Mouse (Mus musculus) heart, adult 18-20 months (tissue): Measurements from ENCODE around the gene Cd52. TPM values are rescaled to one million over a fixed set of nuclear protein-coding genes. Genes with fewer than 3 reads are reported as not detected.

Source experiments
- DNase-seq, 2 experiments: peaks; one replicate each; pipeline ENCODE4 v3.0.0; 2021 to 2022; ENCODE audit warnings: mixed read lengths in 1 of 2
- total RNA-seq, 2 experiments: library from RNA; stranded (reverse); gene quantifications; 2 replicates each; pipeline ENCODE4 v1.2.3; 2021

Gene Cd52
- total RNA-seq, 2 experiments from 2014 or later = 5.8 to 20.9 TPM

DNA sequence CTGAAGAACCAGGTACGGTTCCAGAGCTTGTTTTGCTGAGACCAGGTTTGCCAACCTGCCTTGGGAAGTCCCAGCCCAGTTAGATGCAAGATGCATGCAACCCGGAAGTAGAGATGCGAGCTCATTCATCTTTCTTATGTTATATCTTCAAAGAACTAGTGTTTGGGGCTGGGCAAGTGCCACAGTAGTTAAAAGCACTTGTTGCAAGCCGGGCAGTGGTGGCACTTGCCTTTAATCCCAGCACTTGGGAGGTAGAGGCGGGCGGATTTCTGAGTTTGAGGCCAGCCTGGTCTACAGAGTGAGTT is 3.7 kb downstream of the Cd52 start:
- no peak for DNase-seq

DNA sequence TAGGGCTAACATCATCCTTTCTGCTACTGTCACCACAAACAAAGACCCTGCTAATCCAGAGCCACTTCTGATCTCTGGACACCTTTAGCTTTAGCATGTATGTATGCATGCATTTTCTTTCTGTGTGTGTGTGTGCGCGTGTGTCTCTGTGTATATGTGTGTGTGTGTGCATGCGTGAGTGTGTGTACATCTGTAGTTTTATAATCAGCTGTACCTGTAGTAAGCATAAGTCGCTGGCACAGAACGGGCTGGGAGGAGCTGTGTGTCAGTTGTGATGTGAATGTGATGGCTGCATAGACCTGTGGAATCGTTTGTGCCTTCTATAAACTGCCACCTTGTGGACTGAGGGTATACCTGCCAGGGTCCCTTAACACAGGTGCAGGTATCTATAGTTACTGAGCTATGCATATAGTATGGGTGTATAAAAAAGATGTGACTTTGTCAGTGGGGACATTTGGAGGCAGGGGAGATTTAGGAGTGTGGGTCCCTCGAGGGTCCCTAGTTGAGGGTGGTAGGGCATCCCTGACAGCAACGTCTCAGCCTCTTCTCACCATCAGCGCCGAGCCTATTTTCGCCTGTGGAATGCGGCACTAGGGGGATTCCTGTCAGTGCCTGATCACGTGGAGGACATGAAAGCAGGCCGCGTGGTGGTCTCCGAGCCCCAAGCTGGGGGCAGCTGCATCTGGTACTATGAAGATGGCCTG is 4.2 kb downstream of the Cd52 start:
- DNase-seq = no peak

DNA sequence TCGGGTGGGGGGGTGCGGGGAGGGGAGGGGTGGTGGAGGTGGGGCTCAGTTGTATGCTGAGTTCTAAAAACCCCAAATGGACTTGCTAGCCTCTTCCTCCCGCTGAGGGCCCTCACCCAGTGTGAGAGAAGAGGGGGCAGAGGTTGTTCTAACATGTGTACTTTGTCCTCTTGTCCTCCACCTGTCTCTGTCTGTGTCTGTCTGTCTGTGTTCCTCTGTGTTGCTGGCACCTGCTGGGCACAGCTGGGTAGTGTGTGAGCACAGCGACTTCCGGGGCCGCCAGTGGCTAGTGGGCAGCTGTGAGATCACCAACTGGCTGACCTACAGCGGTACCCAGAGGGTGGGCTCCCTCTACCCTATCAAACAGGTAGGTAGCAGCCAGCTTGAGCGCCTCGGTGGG is 5.9 kb downstream of the Cd52 start:
- DNase-seq = no peak

DNA sequence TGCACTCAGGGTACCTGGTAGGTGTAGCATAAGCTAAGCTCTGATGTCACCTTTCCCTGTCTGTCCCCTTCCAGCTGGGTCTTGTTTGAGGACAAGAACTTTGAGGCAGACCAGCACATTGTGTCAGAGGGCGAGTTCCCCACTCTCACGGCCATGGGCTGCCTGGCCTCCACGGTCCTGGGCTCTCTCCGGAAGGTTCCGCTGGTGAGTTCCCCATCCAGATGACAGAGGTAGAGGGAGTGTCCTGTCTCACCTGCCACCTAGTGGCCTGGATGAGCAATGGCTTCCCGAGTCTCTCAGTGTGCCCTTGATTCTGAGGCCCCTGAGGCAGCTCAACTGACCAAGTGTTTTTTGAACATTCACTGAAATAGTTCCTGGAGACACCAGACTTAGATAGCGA is 7.5 kb downstream of the Cd52 start:
- DNase-seq = peak in 1 of 2 experiments; percentile 14

DNA sequence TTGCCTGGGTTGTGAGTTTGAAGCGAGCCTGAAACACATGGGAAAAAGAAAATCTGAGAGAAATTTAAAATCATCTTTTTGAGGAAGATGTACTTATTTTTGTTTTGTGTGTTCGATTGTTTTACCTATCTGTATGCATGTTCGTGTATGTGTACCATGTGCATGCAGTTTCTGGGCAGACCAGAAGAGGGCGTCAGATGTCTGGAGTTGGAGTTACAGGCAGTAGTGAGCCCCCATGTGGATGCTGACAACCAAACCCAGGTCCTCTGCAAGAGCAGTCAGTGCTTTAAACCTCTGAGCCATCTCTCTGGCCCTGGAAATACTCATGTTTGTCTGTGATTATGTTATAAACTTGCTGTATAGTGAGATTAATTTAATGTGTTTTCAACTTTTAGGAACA is 9.9 kb downstream of the Cd52 start:
- DNase-seq = no peak

DNA sequence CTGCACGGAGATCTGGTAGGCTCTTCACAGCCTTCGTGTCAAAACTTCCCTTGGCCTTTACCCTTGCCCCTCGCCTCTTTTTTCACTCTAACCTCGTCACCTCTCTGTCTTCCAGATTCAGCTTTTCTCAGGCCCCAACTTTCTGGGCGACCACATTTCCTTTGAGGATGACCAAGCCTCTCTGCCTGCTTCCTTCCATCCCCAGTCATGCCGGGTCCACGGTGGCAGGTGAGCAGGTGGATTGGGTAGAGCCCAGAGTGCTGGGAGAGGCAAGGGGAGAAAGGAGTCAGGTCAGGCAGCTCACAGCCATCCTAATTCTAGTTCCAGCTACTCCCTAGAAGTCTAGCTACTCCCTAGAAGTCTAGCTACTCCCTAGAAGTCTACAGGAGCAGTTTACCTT is 12.4 kb downstream of the Cd52 start:
- DNase-seq = no peak

DNA sequence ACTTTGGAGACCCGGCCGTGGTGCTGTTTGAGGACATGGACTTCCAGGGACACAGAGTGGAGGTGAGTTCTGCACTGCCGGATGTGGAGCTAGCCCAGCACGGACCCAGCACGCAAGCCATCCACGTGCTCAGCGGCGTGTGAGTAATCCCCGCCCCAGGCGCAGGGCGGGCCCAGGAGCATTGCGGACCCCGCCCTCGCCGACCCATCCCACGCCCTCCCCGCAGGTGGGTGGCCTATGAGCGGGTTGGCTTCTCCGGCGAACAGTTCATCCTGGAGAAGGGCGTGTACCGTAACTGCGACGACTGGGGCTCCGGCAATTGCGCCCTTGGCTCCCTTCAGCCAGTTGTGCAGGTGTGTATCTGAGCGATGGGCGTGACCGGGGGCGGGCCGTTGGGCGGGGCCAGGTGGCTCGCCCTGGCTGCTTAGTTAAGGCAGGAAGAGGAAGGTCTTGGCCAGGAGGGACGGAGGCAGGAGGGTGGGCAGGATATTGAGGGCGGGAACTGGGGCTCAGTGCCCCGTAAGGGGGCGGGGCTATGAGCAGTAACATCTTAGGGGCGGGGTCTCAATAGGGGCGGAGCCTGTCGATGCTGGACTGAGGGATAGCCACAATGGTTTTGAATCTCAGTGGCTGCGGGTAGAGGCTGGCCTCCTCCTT is 13.0 kb downstream of the Cd52 start:
- DNase-seq = peak; percentile 39 to 43

DNA sequence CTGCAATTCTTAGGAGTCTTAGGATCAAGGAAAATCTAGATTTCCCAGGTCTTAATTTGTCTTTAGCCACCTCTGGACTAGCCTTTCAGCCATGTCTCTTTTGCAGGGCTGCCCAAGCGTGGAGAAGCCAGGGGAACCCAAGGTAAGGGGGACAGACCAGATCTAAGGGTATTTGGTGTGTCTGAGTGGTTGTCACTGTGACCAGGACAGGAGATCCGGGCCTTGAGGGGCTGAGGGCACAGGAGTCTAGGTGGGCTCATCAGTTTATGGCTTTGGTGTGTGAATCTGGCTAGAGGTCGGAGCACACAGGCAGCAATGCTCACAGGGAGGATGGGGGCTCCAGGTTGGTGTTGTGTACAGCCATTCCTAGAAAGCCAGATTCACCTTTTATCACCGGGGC is 14.2 kb downstream of the Cd52 start:
- no peak for DNase-seq

DNA sequence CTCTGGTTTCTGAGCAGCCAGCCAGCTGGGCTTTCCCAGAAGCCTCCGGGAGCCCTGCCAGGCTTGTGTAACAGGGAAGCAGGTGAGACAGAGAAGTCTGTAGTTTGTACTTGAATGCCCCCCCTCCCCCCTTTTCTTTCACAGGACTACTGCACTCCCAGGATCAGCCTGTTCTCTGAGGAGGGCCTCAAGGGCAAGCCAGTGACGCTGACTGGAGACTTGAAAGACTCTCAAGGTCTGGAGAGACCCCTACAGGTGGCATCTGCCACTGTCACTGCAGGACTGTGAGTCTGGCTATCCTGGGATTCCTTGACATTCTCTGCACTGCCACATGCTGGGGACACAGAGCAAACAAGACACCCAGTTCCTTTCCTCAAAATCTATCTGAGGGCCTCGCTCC is 16.2 kb downstream of the Cd52 start:
- peak; percentile 20 to 30 for DNase-seq

DNA sequence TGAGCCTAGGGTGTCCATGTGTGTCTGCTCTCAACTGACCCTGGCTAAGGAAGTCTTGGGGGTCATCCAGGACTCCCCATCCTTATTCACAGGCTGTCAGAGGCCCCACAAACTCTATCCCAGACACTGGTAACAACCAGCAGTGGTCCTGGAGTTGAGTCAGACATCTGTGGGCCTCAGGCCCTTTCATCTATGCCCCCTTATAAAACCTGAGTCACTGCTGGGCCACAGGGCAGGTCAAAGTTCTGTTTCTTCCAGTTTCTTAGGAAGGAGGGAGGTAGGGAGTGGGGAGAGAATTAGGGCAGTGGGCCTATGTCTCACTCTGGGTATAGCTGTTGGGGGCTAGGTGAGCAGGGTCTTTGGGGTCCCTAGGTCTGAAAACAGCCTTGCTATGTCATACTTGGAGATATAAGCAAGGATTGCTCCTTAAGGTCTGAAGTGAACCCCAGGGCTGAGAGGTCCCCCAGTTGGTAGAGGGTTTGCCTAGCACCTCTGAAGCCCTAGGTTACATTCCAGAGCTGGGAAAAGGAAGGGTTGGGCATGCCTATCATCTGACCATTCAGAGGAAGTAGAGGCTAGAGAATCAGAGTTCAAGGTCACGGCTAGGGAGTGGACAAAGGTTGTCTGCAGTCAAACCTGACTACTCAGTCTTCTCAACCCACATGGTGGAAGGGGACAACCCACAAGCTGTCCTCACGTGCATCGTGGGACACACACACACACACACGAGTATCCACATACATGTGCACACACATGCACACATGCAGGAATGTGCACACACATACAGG is 25.9 kb downstream of the Cd52 start:
- DNase-seq = no peak

DNA sequence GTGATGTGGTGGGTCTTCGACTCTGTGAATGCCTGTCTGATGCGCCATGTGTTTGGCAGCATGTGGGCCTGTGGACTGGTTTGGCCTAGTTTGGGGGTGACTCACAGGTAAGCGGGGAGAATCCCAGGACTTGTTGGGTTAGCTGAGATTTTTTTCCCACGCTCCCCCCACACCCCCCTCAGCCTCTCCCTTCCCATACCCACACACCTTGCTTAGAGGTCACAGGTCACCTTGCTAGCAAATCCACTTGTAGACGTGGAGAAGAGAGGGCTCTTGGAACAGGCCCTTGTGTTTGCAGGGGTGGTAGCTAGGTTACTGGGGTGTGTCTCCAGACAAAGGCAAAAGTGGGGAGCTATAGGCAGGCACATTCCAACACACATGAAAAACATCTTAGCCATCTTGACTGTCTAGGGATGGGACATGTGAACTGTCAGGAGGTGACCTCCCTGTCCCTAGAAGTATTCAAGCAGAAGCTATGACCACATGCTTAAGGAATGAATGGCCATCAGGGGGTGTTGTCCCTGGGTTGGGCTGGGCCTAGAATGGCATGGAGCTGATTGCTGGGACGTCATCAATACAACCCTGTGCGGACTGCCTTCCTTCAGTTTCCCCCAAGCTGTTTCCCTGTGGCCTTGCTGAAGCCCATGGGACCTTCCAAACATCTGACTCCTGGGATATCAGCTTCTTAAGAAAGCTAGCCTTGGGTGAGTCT is 26.9 kb downstream of the Cd52 start:
- DNase-seq = no peak

DNA sequence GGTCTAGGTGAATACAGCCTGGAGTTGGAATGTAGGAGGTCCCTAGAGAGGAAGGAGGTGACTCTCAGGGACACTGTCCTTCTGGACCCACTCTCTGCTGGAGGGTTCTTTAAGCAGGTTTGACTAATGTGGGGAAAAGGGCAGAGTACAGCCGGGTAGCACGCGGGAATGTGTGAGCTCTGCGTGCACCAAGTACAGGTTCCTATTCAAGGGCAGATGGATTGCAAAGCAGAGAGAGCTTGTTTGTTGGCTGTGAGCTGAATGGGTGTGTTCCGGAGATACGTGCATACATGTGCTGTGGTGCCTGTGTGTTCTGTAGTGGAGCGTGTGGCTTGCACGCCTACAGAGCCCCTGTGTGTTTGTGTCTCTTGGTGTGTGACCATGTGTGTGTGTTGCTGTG is 27.5 kb downstream of the Cd52 start:
- DNase-seq = no peak

DNA sequence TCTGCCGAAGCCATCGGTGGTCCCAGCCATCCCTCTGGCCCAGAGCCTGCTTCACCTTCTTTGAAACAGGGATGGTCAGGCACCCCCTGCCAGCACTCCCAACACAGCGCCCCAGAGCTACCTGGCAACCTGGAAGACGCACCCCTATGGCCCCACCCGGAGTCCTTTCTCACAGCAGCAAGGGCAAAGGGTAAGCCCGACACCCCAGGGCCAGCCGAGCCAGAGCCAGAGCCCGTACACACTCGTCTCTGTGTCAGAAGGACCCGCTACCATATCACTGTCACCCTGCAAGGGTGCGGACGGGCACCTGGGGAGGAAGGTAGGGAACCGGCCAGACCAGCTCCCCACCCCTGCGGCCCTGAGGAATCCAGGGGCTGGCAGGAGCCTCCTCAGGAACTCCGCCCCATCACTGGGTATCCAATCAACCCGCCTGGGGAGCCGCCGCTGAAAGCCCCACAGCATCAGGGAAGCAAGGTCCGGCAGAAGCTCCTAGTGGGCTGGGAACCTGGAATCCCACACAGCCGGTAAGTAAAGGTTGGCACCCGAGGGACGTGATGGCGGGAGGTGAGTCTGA is 29.4 kb downstream of the Cd52 start:
- no peak for DNase-seq

DNA sequence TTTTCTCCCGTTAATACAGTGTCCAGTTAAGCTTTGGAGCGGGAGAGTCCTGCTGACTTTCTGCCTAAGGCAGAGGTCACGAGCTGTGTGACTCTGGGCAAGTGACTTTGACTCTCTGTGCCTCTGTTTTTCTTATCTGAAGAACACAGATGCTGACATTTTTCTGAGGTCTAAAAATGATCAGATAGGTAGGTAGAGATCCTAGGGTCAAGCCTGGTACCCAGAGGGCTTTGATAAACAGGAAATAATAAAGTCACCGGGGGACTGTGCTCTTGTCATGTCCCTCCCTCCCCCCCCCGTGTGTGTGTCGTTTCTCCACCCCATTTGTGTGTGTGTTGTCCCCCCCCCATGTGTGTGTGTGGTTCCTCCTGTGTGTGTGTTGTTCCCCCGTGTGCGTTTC is 32.3 kb downstream of the Cd52 start:
- DNase-seq = no peak

DNA sequence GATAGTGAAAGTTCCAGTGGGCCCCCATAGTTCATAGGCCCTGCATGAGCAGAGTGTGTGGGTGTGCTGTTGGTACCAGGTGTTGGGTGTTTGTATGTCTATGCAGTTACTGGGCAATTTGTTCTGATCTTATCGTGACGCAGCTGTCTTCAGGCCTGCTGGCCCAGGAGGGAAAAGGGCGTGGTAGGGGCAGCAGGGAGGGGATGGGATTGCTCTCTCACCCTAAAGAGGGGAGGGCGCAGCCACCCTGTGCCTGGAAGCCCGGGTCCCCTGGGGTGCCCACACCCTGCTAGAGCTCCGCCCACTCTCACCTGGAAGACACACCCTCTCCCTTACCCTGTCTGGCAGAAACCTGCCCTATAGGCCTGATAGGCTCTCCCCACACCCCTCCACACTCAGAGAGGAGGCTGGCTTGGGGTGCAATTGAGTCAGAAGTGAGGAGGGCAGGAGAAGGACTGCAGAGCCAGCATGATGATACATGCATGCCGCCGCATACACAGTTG is 32.9 kb downstream of the Cd52 start:
- DNase-seq = no peak

DNA sequence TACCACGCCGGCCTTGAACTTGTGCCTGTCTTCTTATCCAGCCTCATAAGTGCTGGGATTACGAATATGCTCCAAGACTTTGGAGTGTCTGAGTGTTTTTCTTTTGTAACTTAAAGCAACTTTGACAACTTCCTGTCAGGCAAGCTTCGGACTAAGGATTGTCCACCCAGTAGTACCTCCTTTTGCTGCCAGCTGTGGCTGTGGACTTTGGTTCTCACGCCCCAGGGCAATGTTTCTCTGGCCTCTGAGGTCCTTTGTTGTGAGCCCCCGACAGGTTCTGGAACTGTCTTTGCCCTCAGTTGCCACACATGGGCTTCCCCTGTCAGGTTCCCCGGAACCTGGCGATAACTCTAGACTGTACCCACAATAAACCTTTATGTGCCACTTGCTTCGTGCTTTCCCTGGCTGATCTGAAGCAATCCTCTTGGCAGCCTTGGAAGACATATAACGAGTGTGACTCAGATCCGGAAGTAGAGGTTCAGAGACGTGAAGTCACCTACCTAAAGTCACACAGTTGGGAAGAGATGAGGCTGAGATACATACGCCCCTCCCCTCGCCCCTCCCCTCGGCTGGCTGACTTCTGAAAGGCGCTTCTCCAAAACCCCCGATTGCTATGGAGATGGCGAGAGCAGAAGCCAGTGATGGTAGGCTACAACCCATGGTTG is 33.6 kb downstream of the Cd52 start:
- no peak for DNase-seq

DNA sequence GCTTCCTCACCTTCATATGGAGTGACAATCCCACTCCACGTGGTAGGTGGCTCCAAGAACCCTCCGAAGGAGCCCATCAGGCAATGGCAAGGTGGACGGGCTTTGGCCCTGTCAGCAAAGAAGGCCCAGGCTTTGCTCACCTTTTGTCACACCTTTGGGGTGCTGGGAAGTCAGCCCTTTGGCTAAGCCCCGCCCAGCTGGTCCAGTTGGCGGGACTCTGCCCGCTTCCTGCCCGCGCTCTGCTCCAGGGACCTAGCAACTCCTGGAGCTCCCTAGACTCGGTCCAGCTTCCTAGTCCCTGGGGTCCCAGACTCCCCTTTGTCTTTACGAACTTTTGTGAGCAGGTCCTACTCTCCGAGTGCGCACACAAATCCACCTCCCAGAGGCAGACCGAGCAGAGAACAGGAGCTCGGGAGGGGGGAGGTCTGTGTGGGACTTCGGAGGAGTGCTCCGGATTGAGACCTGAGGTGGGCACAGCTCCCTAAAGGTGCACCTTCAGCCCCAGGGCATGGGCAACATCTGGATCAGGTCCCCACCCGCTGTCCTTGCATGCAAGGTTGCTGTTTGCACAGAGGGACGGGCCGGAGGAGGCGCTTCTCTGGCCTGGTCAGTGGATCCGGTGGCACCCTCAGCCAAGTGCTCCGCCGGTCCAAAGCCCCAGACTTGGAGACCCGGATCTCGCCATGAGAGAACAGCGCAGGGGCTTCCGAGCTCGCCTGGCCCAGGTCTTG is 34.6 kb downstream of the Cd52 start, which contains the start of gene Crybg2:
Crybg2 (plus strand) TSS at position 681 of the 731 bp plus-strand sequence.
- DNase-seq = no peak

DNA sequence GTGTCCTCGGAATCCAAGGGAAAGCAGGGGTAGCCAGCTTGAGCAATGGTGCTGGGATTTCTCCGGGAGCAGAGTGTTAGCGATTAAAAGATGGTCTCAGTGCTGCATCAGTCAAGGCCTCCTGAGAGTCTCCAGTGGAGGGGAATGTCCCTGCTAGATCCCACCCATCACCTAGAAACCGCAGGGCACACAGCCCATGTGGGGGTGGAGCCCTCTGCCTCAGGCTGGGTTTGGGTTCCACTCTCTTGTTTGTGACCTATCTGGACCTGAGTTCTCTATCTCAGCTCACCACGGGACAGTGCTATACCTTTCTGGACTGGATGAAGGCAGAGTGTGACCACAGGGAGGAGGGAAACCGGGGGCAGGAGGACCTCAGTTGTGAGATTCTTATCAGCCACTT is 36.0 kb downstream of the Cd52 start:
- no peak for DNase-seq

DNA sequence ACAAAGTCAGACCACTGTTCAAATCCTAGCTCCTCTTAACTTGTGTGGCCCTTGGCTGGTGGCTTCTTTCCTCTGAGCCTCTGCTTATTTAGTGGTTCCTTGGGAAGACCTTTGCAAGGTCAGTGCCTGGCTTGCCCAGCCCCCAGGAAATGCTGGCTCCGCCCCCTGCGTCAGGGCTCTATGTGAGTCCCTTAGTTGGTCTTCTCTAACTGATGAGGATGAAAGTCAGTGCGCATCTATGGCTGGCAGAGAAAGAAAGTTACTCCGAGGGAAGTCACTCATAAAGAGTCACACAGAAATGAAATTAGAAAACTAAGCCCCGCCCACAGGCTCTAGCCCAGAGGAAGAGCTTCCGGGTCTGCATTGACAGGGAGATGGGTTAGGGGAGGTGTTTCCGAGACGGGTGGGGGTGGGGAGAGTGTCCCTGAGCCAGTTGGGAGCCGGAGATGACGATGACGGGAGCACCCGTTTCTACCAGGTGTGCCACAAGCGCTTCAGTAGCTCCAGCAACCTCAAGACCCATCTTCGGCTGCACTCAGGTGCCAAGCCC is 36.6 kb downstream of the Cd52 start:
- no peak for DNase-seq

DNA sequence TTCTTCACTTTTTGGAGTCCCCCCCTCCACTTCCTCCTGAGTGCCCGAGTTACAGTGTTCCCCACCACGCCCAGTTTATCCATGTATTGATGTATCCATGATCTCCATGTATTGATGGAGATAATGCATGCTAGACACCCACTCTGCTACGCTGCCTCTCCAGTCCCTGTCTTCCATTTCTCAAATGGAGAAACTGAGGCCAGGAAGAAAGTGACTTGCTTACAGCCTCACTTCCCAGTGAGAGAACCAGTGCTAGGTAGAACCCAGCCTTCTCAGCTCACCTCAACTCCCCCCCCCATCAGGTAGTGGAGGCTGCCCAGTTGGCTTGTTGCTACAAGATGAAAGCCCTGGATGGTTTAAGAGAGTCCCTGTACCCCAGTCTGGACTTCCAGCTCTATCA is 41.3 kb downstream of the Cd52 start, which contains the start of gene Zfp683:
Zfp683 (plus strand) TSS at position 301 of the 400 bp plus-strand sequence.
- no peak for DNase-seq

DNA sequence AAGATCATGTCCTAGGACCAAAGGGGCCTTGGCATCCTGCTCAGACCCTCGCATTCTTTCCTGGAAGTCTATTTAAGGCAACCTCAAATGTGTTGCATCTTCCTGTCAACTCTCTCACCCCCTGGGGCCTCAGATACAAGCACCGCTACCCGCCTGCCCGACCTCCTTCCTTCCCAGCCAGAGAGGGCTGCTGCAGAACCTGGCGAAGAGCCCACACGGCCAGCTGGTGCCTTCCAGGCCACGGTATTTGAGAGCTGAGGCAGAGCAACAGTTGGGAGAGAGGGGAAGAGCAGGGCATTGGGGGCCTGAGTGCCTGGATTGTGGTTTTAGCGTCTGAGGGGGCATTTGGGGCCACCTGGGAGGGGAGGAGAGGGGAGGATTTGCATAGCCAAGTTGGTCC is 42.3 kb downstream of the Cd52 start:
- peak; percentile 11 to 25 for DNase-seq
